Mouse (Mus musculus) brain, adult 2 months (tissue): Measurements from ENCODE around the gene Epor.
A peak's percentile ranks its signal among the peaks of the same experiment; 100 is the strongest.

Experiments used
- DNase-seq: peaks from one replicate; pipeline ENCODE4 v3.0.0; 2011; ENCODE audit warnings: low read depth, low spot score

Epor gene

GRCm38 (mm10) chr9:21968883-21969282 is 5.6 kb upstream of the Epor start:
- no peak for DNase-seq

DNA sequence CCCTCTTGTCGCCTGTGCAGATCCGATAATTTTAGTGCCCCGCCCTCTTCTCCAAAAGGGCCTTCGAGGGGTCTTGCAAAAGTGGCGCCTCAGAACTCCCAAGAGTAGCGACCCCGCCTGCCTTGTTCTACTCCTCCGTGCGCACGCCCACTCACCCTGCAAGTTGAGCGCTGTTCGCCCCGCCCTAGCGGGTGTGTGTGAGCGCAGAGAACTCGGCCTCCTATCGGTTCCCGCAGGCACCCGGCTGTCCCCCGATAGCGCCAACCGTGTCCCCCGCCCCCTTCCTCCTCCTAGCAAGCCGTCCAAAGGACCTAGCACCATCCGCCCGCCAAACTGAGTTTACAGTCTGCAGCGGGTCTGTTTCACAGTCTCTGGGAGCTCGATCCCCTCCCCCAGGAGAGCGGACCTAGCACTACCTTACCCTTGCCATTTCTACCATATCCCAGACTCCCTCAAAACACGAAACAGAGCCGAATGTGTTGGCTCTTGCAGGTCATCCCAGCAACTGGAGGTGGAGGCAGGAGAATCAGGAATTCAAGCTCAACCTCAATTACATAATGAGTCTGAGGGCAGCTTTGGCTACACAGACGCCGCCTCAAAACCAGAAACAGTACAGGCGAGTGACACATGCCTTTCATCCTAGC is 768 bp downstream of the Epor start:
- peak; percentile 86 for DNase-seq

DNA sequence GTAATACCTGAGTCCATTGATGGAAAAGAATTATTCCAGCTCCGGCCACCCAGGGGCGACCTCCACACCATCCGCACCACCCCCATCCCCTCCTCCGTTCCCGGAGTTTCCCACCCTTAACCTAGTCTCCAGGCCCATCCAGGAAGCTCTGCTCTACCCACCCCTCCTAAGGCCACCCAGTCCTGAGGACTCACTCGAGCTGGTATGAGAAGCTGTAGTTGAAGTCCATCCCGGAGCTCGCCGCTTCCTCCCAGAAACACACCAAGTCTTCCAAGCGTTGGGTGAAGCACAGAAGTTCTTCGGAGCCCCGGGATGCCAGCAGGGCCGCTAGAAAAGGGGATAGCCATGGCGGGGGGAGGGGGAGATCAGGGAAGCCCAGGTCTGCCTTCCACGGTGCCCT is 1.3 kb downstream of the Epor start:
- DNase-seq, result no peak

GRCm38 (mm10) chr9:21961366-21961980 is 1.8 kb downstream of the Epor start:
- DNase-seq, result peak; percentile 41

DNA sequence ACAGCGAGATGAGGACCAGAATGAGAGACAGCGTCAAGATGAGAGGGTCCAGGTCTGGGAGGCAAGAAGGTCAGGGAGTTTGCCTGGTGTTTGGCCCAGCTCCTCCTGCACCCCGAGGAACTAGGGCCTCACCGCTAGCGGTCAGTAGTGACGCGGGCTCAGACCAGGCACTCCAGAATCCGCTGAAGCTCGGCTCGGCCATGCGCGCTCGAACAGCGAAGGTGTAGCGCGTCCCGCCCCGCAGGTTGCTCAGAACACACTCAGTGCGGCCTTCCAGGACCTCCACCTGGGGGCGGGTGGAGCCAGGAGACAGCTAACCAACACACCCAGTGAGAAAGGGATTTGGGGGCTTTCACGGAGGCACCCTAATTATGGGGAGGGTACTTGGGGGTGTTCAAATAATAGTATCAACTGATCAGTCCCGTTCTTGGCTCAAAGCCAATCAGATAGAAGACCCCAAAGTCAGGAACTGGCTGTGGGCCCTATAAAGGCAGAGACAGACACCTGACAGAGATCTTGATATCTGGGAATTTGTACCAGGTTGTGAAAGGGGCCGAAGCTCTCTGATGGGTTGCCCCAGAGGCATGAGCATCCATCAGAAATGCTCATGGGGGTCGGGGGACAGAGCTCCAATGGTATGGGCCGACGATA is 2.6 kb downstream of the Epor start:
- no peak for DNase-seq

GRCm38 (mm10) chr9:21960135-21960534 is 3.2 kb downstream of the Epor start:
- DNase-seq, result no peak

DNA sequence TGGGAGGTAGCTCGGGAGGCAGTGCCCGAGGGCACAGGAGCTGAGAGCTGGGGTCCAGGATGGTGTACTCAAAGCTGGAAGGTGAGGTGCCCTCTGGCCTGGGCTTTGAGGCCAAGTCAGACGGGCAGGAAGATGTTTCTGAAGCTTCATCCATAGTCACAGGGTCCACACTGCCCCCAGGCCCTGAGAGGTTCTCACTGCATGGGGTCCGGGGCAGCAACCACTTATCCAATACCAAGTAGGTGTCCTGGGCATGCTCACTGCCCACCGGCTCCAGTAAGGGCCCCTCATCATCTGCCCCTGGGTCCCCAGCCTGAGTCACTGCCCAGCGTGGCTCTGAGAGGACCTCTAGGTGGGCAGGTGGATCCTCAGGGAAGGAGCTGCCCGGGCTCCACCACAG is 4.1 kb downstream of the Epor start:
- no peak for DNase-seq

GRCm38 (mm10) chr9:21958372-21958771 is 4.9 kb downstream of the Epor start:
- DNase-seq, result no peak

GRCm38 (mm10) chr9:21955570-21956281 is 7.6 kb downstream of the Epor start, which contains the start of gene Swsap1:
Swsap1 (plus strand) TSS chr9:21955755.
- peak; percentile 99 for DNase-seq

GRCm38 (mm10) chr9:21955225-21955569 is 8.1 kb downstream of the Epor start:
- no peak for DNase-seq

- no peak for DNase-seq
These were observed 8.7 kb downstream of the Epor start for GRCm38 (mm10) chr9:21954635-21955034.

DNA sequence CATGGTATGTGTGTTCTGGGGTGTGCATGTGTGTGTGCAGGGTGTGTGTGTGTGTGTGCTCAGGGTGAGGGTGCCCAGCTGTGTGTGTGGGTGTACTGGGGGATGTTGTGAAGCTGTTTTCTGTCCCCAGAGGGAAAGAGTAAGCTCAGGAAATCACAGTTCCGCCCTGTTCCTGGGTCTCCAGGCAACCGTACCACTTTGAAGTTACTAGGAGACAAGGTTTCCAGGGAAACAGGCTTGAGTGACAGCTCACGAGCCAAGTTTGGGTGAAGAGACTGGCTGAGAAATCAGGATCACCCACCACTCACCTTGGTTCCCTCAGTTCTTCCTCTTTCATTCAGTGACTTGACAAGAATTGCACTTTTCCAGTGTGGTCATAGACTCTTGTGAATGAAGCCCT is 9.7 kb downstream of the Epor start:
- peak; percentile 93 for DNase-seq

DNA sequence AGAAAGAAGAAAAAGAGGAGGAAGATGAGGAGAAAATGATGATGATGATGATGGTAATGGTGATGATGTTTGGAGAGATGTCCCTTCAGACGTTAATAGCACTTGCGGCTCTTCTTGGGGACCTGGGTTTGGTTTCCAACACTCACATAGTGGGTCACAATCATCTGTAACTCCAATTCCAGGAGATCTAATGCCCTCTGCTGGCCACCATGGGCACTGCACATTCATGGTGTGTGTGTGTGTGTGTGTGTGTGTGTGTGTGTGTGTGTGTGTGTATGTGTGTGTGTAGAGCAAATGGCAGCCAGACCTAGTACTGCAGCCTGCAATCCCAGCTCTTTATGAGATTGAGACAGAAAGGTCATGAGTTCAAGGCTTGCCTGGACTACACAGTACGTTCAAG is 11.3 kb downstream of the Epor start:
- no peak for DNase-seq

- no peak for DNase-seq
These were observed 13.0 kb downstream of the Epor start for GRCm38 (mm10) chr9:21950322-21950721.

GRCm38 (mm10) chr9:21948790-21949189 is 14.5 kb downstream of the Epor start:
- DNase-seq, result peak; percentile 67

DNA sequence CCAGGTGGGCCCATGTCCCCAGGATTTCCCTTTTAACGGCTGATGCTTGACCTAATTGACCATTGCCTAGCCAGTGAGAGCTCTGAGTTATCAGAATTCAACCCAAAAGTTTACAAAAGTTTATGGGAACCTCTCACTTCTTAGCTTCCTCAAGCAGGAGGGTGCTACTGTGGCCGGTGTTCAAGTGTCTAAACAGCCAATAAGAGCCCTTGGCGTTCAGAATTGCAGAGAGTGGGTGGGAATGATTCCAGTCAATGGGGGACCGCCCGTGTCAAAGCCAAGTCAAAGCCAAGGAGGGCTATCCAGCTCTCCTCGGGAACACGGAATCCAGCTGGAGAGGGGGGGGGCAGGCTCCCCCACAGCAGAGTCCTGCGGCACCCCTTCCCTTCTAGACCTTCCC is 15.2 kb downstream of the Epor start:
- DNase-seq, result no peak

DNA sequence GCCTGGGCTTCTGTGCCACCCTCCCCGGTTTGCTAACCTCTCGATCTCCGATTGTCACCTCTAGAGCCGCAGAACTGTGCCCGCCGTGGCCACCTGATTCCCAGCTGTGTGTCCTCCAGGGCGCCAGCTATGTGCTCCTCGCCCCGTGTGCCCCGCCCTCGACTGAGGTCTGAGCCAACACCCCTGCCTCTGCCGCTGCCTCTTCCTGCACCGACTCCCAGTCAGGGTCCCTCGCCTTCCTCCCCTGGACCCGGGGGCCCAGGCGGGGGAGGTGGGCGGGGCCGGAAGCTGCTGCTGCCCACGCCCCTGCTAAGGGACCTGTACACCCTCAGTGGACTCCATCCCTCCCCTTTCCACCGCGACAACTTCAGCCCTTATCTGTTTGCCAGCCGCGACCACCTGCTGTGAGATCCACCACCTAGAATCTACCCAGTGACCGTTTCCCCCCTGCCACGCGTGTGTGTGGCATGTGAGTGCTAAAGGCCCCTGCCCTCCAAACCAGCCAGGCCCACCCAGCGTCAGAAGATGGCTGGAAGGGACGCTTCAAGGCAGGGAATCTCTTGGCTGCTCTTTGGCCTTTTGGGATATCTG is 15.7 kb downstream of the Epor start:
- no peak for DNase-seq

DNA sequence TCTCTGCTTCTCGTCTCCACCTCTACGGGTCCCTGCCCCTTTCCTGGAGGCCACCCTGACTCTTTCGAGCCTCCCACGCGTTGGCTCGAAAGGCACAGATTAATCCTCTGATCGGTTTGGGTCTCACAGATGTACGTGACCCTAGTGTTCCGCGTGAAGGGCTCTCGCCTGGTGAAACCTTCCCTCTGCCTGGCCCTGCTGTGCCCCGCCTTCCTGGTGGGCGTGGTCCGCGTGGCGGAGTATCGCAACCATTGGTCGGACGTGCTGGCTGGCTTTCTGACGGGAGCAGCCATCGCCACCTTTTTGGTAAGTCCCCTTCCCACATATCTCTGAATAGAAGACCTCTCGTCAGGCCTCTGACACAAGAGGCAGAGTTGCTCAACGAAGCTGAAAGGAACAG is 19.0 kb downstream of the Epor start:
- no peak for DNase-seq

GRCm38 (mm10) chr9:21943638-21944037 is 19.7 kb downstream of the Epor start:
- DNase-seq, result no peak

DNA sequence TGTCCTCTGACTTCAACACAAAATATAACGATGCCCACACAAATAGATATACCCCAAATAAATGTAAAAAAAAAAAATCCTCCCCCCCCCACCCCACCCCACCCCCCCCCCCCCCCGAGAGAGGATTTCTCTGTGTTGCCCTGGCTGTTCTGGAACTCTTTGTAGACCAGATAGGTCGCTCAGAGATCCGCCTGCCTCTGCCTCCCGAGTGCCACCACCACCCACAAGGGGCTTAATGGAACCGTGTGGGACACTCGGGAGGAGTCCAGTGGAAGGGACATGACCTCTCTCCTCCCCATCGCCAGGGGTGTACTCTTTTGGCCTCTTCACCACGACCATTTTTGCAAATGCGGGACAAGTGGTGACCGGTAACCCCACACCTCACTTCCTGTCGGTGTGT is 20.3 kb downstream of the Epor start:
- DNase-seq, result no peak

DNA sequence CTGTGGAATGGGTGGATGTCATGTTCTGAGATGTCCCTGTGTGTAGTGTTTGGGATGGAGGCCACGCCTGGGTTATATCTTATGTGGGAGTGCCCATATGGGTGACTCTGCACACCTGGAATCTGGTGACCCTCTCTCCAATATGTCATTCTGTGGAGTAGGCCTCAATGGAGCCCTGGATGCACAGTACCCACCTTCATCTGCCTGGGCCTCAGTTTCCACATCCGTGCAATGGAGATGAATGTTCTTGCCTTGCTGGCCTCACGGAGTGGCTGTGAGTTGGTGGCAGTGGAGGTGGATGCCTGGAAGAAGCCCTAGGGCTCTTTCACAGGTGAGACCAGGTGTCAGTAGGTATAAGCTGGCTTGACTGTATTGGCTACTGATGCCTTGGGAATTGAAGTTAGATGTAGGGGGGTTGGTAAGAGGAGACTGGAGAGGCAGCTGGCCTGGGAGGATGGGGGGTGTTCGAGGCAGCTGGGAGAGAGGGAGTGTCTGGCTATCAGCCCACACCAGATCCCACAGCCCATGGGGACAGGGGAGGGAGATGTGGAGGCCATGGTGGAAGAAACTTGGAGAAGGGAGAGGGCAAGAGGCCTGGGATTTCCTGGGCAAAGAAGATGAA is 25.0 kb downstream of the Epor start:
- DNase-seq, result no peak

DNA sequence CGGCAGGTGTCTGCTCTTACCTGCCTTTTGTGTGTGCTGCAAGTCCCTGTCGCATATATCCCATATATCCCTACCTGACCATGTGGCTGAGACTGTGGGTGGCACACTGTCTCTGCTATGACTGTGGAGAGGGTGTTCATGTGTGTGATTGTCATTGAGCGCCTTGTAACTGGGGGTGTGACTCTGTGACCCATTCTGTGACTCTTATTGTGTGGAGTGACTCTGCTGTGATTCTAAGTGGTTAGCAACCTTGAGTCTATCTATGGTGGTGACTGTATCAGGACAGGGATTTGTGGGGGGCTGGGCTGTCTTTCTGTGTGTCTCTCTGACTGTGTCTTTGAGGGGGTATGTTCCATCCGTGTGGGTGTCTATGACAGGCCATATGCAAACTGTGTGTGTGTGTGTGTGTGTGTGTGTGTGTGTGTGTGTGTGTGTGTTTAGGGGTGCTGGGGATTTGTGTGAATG is 25.6 kb downstream of the Epor start:
- DNase-seq, result peak; percentile 68
